Mouse (Mus musculus): ENCODE measurements around the gene Gm10024. TPM values are rescaled to one million over a fixed set of nuclear protein-coding genes. Genes with fewer than 3 reads are reported as not detected.
A peak's percentile ranks its signal among the peaks of the same experiment; 100 is the strongest.
"Not testable (repeated sequence)": the region's sequence is repeated elsewhere in the genome, so short reads cannot be mapped to it uniquely, and the experiment has no call there.

Gene Gm10024
- not detected in 2 replicates for polyA plus RNA-seq (2015; fragmentation: Nextera tagmentation; extraction: Ambion mirVana)

- H3K36me3 ChIP-seq; H3K27me3 ChIP-seq; H3K4me1 ChIP-seq (replicated peaks); H3K4me3 ChIP-seq; H3K9ac ChIP-seq; H3K27ac ChIP-seq (replicated peaks); H3K4me2 ChIP-seq; ATAC-seq (ENCODE audit: low FRiP score, low read depth); H3K9me3 ChIP-seq: not testable (repeated sequence)
Observed at GRCm38 (mm10) chr10:77711157-77711556, at the start of gene Gm10024. Gene Gm10024, plus strand, starts transcription at chr10:77711457.

DNA sequence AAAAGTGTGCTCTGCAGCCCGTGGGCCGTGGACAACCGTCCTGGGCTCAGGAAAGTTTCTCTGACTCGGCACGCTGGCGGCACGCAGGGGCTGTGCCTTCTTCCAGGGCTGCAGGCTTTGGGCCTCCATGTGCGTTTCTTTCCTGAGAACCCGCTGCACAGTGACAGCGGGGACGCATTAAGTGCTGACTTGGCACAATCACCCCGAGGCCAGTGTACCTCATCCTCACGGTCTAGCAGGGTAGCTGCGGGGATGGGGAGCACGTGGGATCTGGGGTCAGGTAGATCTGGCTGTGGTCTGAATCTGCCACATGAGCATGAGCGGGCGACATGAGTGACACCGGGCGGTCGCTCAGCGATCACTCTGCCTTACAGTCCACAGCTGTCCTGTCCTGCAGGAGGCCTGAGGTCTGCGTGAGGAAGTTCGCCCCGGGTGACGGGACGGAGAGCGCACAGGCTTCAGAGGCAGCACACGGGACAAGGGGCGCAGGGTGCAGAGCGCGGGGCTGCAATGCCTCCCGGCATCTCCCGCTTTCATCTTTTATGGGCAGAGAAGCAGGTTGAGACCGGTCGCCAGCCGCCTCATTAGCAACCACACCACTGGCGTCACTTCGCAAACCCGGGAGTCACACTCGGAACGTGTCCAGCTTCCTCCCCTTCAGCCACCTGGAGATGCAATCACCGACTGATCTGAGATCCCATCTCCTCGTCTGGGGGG is 47.1 kb upstream of the Gm10024 start:
- Histone ChIP-seq H3K27ac (replicated peaks) (no peak overlapping the region), H3K27me3 (no peaks in the 10 kb centered on the region), H3K36me3 (no peaks in the 10 kb centered on the region), H3K9ac (no peak overlapping the region), H3K4me2 (peak overlapping the region; percentile 27), H3K4me3 (no peak overlapping the region), H3K9me3 (no peaks in the 10 kb centered on the region), H3K4me1 (replicated peaks) (no peaks in the 10 kb centered on the region)
- ATAC-seq (ENCODE audit: low FRiP score, low read depth) = peak; percentile 49; the same call in 1 of the 2 replicates
- 57% methylated on average over 43 of the region's 43 CpGs for WGBS

DNA sequence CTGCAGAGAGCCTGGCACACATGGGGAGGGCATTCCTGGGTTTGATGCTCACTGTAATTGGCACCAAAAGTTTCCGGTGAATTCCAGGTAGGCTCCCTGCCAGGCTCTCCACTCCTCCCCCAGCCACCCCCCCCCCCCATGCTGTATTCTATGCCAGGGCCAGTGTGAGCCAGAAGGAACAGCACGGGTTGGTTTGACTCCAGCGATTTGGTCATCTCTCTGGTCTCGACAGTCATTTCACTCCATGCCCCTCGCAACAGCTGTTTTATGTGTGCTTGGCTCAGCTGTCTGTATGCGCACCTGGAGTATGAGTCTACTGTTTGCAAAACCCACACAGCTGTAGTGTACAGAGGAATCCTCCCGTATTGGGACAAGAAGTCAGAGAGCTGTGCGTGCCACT is 44.9 kb upstream of the Gm10024 start:
- H3K4me1 ChIP-seq (replicated peaks) = no peaks in the 10 kb centered on the region
- no peak overlapping the region for H3K4me2 ChIP-seq
- no peaks in the 10 kb centered on the region for H3K9me3 ChIP-seq
- 67% methylated on average over 8 of the region's 8 CpGs for WGBS
- H3K4me3 ChIP-seq = no peak overlapping the region
- H3K27me3 ChIP-seq = no peaks in the 10 kb centered on the region
- H3K36me3 ChIP-seq = no peaks in the 10 kb centered on the region
- no peak overlapping the region for H3K27ac ChIP-seq (replicated peaks)
- no peak for ATAC-seq (ENCODE audit: low FRiP score, low read depth)
- H3K9ac ChIP-seq = no peak overlapping the region

- ATAC-seq (ENCODE audit: low FRiP score, low read depth) = no peak
- H3K36me3 ChIP-seq = no peaks in the 10 kb centered on the region
- WGBS = 82% methylated on average over 4 of the region's 4 CpGs
- H3K27me3 ChIP-seq = no peaks in the 10 kb centered on the region
- no peaks in the 10 kb centered on the region for H3K9me3 ChIP-seq
- no peak overlapping the region for H3K4me2 ChIP-seq
- no peak overlapping the region for H3K9ac ChIP-seq
- H3K4me1 ChIP-seq (replicated peaks) = no peaks in the 10 kb centered on the region
- no peak overlapping the region for H3K27ac ChIP-seq (replicated peaks)
- no peak overlapping the region for H3K4me3 ChIP-seq
Observed at GRCm38 (mm10) chr10:77667402-77667801, 43.9 kb upstream of the Gm10024 start.

DNA sequence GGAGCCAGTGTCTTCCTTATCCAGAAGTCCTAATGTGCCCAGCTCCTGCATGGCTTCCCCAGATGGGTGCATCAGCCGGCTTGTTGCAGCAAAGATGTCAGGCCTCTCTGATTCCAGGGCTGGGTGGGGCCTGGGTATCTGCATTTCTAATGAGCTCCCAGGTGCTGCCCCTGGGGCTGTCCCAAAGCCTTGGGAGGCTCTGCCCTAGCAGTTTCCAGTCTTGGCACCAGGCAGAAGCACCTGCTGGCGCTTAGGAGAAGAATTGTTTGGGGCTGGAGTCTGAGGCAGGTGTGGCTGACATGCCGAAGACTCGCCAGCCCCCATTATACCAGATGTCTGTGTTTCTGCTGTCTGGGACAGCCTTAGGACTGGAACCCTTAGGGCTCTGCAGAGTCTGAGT is 40.5 kb upstream of the Gm10024 start:
- Histone ChIP-seq H3K27me3 (0 out of 2 replicates have a peak, but pooled peaks cover 3% of the 10 kb centered on the region), H3K9ac (no peak overlapping the region), H3K9me3 (no peaks in the 10 kb centered on the region), H3K27ac (replicated peaks) (no peak overlapping the region), H3K4me1 (replicated peaks) (no peaks in the 10 kb centered on the region), H3K36me3 (no peaks in the 10 kb centered on the region), H3K4me2 (no peak overlapping the region), H3K4me3 (no peak overlapping the region)
- no peak for ATAC-seq (ENCODE audit: low FRiP score, low read depth)
- 73% methylated on average over 4 of the region's 4 CpGs for WGBS

DNA sequence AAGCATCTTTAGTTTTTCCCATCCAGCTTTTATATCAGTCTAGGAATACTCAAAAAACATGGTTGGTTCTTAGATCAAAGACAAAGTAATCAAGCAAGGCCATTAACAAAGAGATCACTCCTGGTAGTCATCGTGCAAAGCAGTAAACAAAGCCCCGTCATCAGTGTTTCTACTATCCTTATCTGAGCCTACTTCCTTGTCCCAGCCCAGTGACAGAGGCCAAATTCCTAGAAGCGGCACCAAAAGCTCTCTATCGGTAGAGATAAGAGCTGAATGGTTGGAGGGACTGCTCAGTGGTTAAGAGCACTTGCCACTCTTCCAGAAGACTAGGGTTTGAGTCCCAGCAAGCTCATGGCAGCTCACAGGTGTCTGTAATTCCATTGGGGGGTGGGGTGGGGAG is 39.7 kb upstream of the Gm10024 start:
- peaks cover 11% of the 10 kb centered on the region; the same call in 1 of the 2 replicates for H3K27me3 ChIP-seq
- H3K4me1 ChIP-seq (replicated peaks) = no peaks in the 10 kb centered on the region
- no peak overlapping the region for H3K27ac ChIP-seq (replicated peaks)
- H3K9me3 ChIP-seq = no peaks in the 10 kb centered on the region
- no peak for ATAC-seq (ENCODE audit: low FRiP score, low read depth)
- H3K36me3 ChIP-seq = no peaks in the 10 kb centered on the region
- no peak overlapping the region for H3K4me3 ChIP-seq
- no peak overlapping the region for H3K4me2 ChIP-seq
- no peak overlapping the region for H3K9ac ChIP-seq
- 87% methylated on average over 4 of the region's 4 CpGs for WGBS

- H3K4me1 ChIP-seq (replicated peaks) = peaks cover 11% of the 10 kb centered on the region
- H3K9ac ChIP-seq = no peak overlapping the region
- 66% methylated on average over 13 of the region's 13 CpGs for WGBS
- no peak overlapping the region for H3K4me2 ChIP-seq
- H3K4me3 ChIP-seq = no peak overlapping the region
- no peaks in the 10 kb centered on the region for H3K9me3 ChIP-seq
- ATAC-seq (ENCODE audit: low FRiP score, low read depth) = no peak
- H3K27me3 ChIP-seq = peaks cover 32% of the 10 kb centered on the region
- H3K27ac ChIP-seq (replicated peaks) = no peak overlapping the region
- H3K36me3 ChIP-seq = no peaks in the 10 kb centered on the region
Observed at GRCm38 (mm10) chr10:77673765-77674164, 37.5 kb upstream of the Gm10024 start.

GRCm38 (mm10) chr10:77677562-77677961 is 33.7 kb upstream of the Gm10024 start:
- no peak for ATAC-seq (ENCODE audit: low FRiP score, low read depth)
- Histone ChIP-seq H3K4me1 (replicated peaks) (peaks cover 11% of the 10 kb centered on the region), H3K9me3 (no peaks in the 10 kb centered on the region), H3K36me3 (no peaks in the 10 kb centered on the region), H3K27ac (replicated peaks) (no peak overlapping the region), H3K9ac (peak overlapping the region; percentile 21; the same call in 1 of the 2 replicates), H3K4me2 (peak overlapping the region; percentile 77), H3K4me3 (peak overlapping the region; percentile 32), H3K27me3 (peaks cover 40% of the 10 kb centered on the region)
- 1% methylated on average over 35 of the region's 35 CpGs for WGBS

DNA sequence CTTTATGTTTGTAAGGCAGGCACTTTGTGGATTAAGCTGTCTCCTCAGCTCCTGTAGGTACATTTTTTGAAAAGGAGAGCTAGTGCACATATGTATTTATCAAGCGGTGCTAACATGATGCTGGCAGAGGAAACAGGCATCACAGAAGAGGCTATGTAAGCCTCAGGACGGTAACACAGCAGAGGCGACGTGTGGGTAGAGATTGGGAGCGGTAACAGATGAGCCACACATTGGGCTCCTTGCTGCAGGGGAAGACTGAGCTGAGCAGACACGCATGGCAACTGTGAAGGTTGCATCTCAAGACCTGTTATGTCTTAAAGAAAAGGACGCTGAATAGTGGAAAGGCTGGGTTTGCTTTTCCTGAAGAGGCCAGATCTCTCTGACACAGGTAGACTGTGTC is 28.3 kb upstream of the Gm10024 start:
- Histone ChIP-seq H3K27ac (replicated peaks) (no peak overlapping the region), H3K36me3 (no peaks in the 10 kb centered on the region), H3K27me3 (peaks cover 38% of the 10 kb centered on the region), H3K9me3 (no peaks in the 10 kb centered on the region), H3K4me1 (replicated peaks) (peaks cover 16% of the 10 kb centered on the region), H3K4me3 (no peak overlapping the region), H3K9ac (no peak overlapping the region), H3K4me2 (no peak overlapping the region)
- no peak for ATAC-seq (ENCODE audit: low FRiP score, low read depth)
- 76% methylated on average over 7 of the region's 7 CpGs for WGBS

- H3K36me3 ChIP-seq = no peaks in the 10 kb centered on the region
- no peak overlapping the region for H3K4me2 ChIP-seq
- peaks cover 15% of the 10 kb centered on the region; the same call in 1 of the 2 replicates for H3K4me1 ChIP-seq (replicated peaks)
- no peak overlapping the region for H3K9ac ChIP-seq
- 37% methylated on average over 8 of the region's 8 CpGs for WGBS
- peaks cover 28% of the 10 kb centered on the region for H3K27me3 ChIP-seq
- H3K27ac ChIP-seq (replicated peaks) = no peak overlapping the region
- ATAC-seq (ENCODE audit: low FRiP score, low read depth) = no peak
- H3K4me3 ChIP-seq = no peak overlapping the region
- no peaks in the 10 kb centered on the region for H3K9me3 ChIP-seq
Observed at GRCm38 (mm10) chr10:77684181-77684580, 27.1 kb upstream of the Gm10024 start.

DNA sequence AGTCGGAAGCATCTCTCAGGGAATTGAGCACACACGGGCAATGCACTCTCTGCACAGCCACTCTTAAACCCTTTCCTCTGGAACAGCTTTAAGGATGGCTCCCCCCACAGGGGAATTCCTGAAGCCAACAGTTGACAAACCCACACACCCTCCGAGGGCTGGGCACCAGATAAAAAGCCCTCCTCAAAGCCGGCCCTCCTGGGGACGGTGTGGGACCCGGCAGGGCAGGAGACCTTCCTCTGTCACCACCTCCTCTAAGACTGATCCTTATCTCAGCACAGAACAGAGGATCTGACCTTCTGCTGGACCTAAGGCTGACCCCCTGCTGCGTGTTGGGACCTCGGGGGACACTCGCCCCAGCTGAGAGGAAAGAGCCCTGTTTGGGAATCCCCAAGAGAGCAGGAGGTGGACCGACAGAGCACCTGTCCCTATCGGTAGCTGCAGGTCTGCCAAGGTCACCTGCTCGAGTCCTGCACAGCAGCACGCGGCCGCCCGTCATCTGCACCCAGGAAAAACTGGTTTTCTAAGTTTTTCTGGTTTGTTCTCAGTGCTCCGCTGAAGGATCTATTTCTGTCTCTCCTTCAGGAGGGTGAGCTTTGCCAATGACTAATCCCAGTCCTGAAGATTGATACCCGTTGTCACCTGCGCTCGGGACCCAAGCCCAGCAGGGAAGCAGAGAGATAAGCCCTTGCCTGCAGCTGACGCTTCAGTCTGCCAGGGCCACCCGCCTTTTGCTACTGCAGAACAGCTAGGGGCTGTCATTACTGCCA is 25.2 kb upstream of the Gm10024 start, which contains the start of gene Tspear:
Gene Tspear (plus strand): TSS at position 675 of the 770 bp plus-strand sequence.
- WGBS = 7% methylated on average over 22 of the region's 22 CpGs
- H3K4me1 ChIP-seq (replicated peaks) = peaks cover 15% of the 10 kb centered on the region; the same call in 1 of the 2 replicates
- H3K4me3 ChIP-seq = no peak within 1 kb of the TSS
- H3K9me3 ChIP-seq = no peaks in the 10 kb centered on the region
- ATAC-seq (ENCODE audit: low FRiP score, low read depth) = no peak
- peaks cover 24% of the 10 kb centered on the region for H3K27me3 ChIP-seq
- no peak within 1 kb of the TSS for H3K4me2 ChIP-seq
- H3K27ac ChIP-seq (replicated peaks) = no peak within 1 kb of the TSS
- H3K36me3 ChIP-seq = no peaks in the 10 kb centered on the region
- no peak within 1 kb of the TSS for H3K9ac ChIP-seq

DNA sequence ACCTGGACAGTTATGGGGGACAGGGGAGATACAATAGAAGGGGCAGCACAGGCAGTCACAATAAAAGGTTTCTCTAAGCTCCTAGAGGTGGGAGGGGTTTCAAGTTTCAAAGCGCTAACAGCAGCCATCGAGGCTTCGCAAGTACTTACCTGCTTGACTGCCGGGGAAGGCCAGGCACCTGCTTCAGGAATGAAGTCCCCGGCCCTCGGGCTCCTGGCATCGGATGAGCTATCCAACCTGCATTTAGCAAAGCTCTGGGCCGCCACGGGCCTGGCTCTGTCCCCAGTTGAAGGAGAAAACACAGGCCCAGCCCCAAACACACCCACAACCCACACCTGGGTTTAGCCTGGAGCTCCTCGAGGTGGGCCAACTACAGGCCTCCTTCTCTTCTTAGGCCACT is 24.2 kb upstream of the Gm10024 start:
- Histone ChIP-seq H3K9me3 (no peaks in the 10 kb centered on the region), H3K27me3 (peaks cover 24% of the 10 kb centered on the region), H3K36me3 (no peaks in the 10 kb centered on the region), H3K9ac (no peak overlapping the region), H3K4me3 (no peak overlapping the region), H3K4me2 (no peak overlapping the region), H3K27ac (replicated peaks) (no peak overlapping the region), H3K4me1 (replicated peaks) (peaks cover 15% of the 10 kb centered on the region; the same call in 1 of the 2 replicates)
- no peak for ATAC-seq (ENCODE audit: low FRiP score, low read depth)
- 40% methylated on average over 10 of the region's 10 CpGs for WGBS

Measured in hindbrain, embryonic 15.5 days (tissue).